Mouse (Mus musculus): ENCODE measurements around the gene Pgpep1.

DNA sequence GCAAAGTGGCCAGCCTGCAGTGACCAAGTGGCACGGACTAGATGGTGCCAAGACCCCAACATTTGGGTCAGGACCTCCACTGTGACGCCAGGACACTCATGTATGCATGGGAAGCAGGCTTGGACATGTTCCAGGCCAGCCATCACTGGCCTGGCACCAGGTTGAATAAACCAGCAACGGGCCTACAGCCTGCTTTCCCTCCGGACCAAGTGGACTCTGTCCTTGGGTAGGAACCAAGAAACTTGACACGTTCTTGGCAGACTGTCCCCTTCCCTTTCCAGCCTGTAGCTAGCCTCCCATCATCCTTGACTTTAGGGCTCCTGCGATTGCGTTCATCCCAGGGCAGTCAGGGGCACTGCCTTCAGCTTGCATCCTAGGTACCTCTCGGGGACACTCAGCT is 27.4 kb upstream of the Pgpep1 start:
- no peak for TF ChIP-seq CHD2 (IDR thresholded peaks at IDR 0.05; ENCODE audit: low read depth, low read length)
- no peak for TF ChIP-seq ZNF384 (IDR thresholded peaks at IDR 0.05; ENCODE audit: low read depth, low read length)
- TF ChIP-seq MAFK (IDR thresholded peaks at IDR 0.05; ENCODE audit: insufficient read depth, low read depth, low read length), result no peak

Data from ES-E14 (cell line).